Mouse (Mus musculus) left cerebral cortex, adult 8-10 months (tissue): ENCODE data around the gene 4921507P07Rik. TPM values are rescaled to one million over a fixed set of nuclear protein-coding genes. Genes with fewer than 3 reads are reported as not detected.
"Not testable (repeated sequence)": the region's sequence is repeated elsewhere in the genome, so short reads cannot be mapped to it uniquely, and the experiment has no call there.

Experiments used
- DNase-seq, 2 experiments: peaks; one replicate each; pipeline ENCODE4 v3.0.0; 2022; ENCODE audit warnings: low spot score in 2 of 2
- total RNA-seq, 4 experiments: library from RNA; stranded (reverse); gene quantifications; 2 replicates each; pipeline ENCODE4 v1.2.4; 2022

Gene 4921507P07Rik
- total RNA-seq, 4 experiments from 2014 or later, result 0.30 to 0.79 (median 0.64) TPM

GRCm38 (mm10) chr6:50558877-50559276, 37.6 kb downstream of the 4921507P07Rik start:
- no peak for DNase-seq

GRCm38 (mm10) chr6:50557566-50557965, 38.9 kb downstream of the 4921507P07Rik start:
- DNase-seq, result no peak

GRCm38 (mm10) chr6:50554223-50554622, 42.2 kb downstream of the 4921507P07Rik start:
- not testable (repeated sequence) for DNase-seq

- no peak for DNase-seq
Observed at GRCm38 (mm10) chr6:50552881-50553518, 43.4 kb downstream of the 4921507P07Rik start.

- DNase-seq, result no peak
Observed at GRCm38 (mm10) chr6:50549791-50550190, 46.6 kb downstream of the 4921507P07Rik start.

- DNase-seq, result no peak
Observed at GRCm38 (mm10) chr6:50549051-50549450, 47.4 kb downstream of the 4921507P07Rik start.

- no peak for DNase-seq
Observed at GRCm38 (mm10) chr6:50545412-50546043, 50.9 kb downstream of the 4921507P07Rik start.

GRCm38 (mm10) chr6:50542535-50542934, 53.9 kb downstream of the 4921507P07Rik start:
- no peak for DNase-seq

- DNase-seq, result no peak
Observed at GRCm38 (mm10) chr6:50539641-50540040, 56.8 kb downstream of the 4921507P07Rik start.

GRCm38 (mm10) chr6:50536461-50536892, 60.0 kb downstream of the 4921507P07Rik start:
- peak in 1 of 2 experiments; percentile 32 for DNase-seq

GRCm38 (mm10) chr6:50535346-50535745, 61.1 kb downstream of the 4921507P07Rik start:
- DNase-seq, result no peak

- DNase-seq, result no peak
Observed at GRCm38 (mm10) chr6:50531920-50532319, 64.5 kb downstream of the 4921507P07Rik start.

- DNase-seq, result no peak
Observed at GRCm38 (mm10) chr6:50531003-50531402, 65.4 kb downstream of the 4921507P07Rik start.

- no peak for DNase-seq
Observed at GRCm38 (mm10) chr6:50529194-50529593, 67.2 kb downstream of the 4921507P07Rik start.

GRCm38 (mm10) chr6:50527416-50527815, 69.0 kb downstream of the 4921507P07Rik start:
- no peak for DNase-seq

- peak in 1 of 2 experiments; percentile 23 for DNase-seq
Observed at GRCm38 (mm10) chr6:50526597-50527024, 69.8 kb downstream of the 4921507P07Rik start.

GRCm38 (mm10) chr6:50525846-50526245, 70.6 kb downstream of the 4921507P07Rik start:
- DNase-seq, result no peak

GRCm38 (mm10) chr6:50524261-50524896, 72.1 kb downstream of the 4921507P07Rik start:
- DNase-seq, result no peak
